Mouse (Mus musculus): Measurements from ENCODE around the gene Epor.

Gene Epor

GRCm38 (mm10) chr9:21968883-21969282 lies 5.6 kb upstream of the Epor start:
- peak; percentile 57 for DNase-seq (ENCODE audit: low read depth, low spot score)

GRCm38 (mm10) chr9:21962416-21963059 lies 768 bp downstream of the Epor start:
- DNase-seq (ENCODE audit: low read depth, low spot score) = peak; percentile 73

- DNase-seq (ENCODE audit: low read depth, low spot score) = no peak
These were observed 1.3 kb downstream of the Epor start for GRCm38 (mm10) chr9:21962010-21962409.

- DNase-seq (ENCODE audit: low read depth, low spot score) = peak; percentile 57
These were observed 1.8 kb downstream of the Epor start for GRCm38 (mm10) chr9:21961366-21961980.

GRCm38 (mm10) chr9:21960558-21961208 lies 2.6 kb downstream of the Epor start:
- no peak for DNase-seq (ENCODE audit: low read depth, low spot score)

GRCm38 (mm10) chr9:21960135-21960534 lies 3.2 kb downstream of the Epor start:
- no peak for DNase-seq (ENCODE audit: low read depth, low spot score)

- DNase-seq (ENCODE audit: low read depth, low spot score) = no peak
These were observed 4.1 kb downstream of the Epor start for GRCm38 (mm10) chr9:21959244-21959643.

- DNase-seq (ENCODE audit: low read depth, low spot score) = no peak
These were observed 4.9 kb downstream of the Epor start for GRCm38 (mm10) chr9:21958372-21958771.

GRCm38 (mm10) chr9:21955570-21956281 lies 7.6 kb downstream of the Epor start, which contains the start of gene Swsap1:
Swsap1 (plus strand) TSS chr9:21955755.
- DNase-seq (ENCODE audit: low read depth, low spot score) = peak; percentile 95

- DNase-seq (ENCODE audit: low read depth, low spot score) = no peak
These were observed 8.1 kb downstream of the Epor start for GRCm38 (mm10) chr9:21955225-21955569.

GRCm38 (mm10) chr9:21954635-21955034 lies 8.7 kb downstream of the Epor start:
- DNase-seq (ENCODE audit: low read depth, low spot score) = no peak

- no peak for DNase-seq (ENCODE audit: low read depth, low spot score)
These were observed 9.7 kb downstream of the Epor start for GRCm38 (mm10) chr9:21953600-21953999.

- no peak for DNase-seq (ENCODE audit: low read depth, low spot score)
These were observed 11.3 kb downstream of the Epor start for GRCm38 (mm10) chr9:21951977-21952376.

- peak; percentile 37 for DNase-seq (ENCODE audit: low read depth, low spot score)
These were observed 13.0 kb downstream of the Epor start for GRCm38 (mm10) chr9:21950322-21950721.

GRCm38 (mm10) chr9:21948790-21949189 lies 14.5 kb downstream of the Epor start:
- DNase-seq (ENCODE audit: low read depth, low spot score) = no peak

- DNase-seq (ENCODE audit: low read depth, low spot score) = no peak
These were observed 15.2 kb downstream of the Epor start for GRCm38 (mm10) chr9:21948146-21948545.

- DNase-seq (ENCODE audit: low read depth, low spot score) = no peak
These were observed 15.7 kb downstream of the Epor start for GRCm38 (mm10) chr9:21947540-21948130.

- peak; percentile 73 for DNase-seq (ENCODE audit: low read depth, low spot score)
These were observed 19.0 kb downstream of the Epor start for GRCm38 (mm10) chr9:21944267-21944666.

GRCm38 (mm10) chr9:21943638-21944037 lies 19.7 kb downstream of the Epor start:
- no peak for DNase-seq (ENCODE audit: low read depth, low spot score)

GRCm38 (mm10) chr9:21943046-21943445 lies 20.3 kb downstream of the Epor start:
- no peak for DNase-seq (ENCODE audit: low read depth, low spot score)

GRCm38 (mm10) chr9:21938234-21938855 lies 25.0 kb downstream of the Epor start:
- no peak for DNase-seq (ENCODE audit: low read depth, low spot score)

All from A20 (cell line).